Mouse (Mus musculus) T-helper 2 cell (primary cell): ENCODE results near the gene Clrn3.
"Not testable (repeated sequence)": the region's sequence is repeated elsewhere in the genome, so short reads cannot be mapped to it uniquely, and the experiment has no call there.

Experiments used
- in situ Hi-C: fragments of 300-600 bp; cut with MboI, MseI; formaldehyde crosslinking; loops from one replicate; pipeline ENCODE4 v1.15.1; 2025; ENCODE audit warnings: high pct_unique_total_duplicates

The Clrn3 gene

GRCm38 (mm10) chr7:135537341-135537901 is 9.0 kb upstream of the Clrn3 start, which contains the start of gene Ptpre:
TSS of gene Ptpre (plus strand) at chr7:135537481.
- in situ Hi-C loops, result loop anchor here (5.0 kb wide), 1 partner anchor 100 kb away; no protein-coding TSS in a partner anchor

DNA sequence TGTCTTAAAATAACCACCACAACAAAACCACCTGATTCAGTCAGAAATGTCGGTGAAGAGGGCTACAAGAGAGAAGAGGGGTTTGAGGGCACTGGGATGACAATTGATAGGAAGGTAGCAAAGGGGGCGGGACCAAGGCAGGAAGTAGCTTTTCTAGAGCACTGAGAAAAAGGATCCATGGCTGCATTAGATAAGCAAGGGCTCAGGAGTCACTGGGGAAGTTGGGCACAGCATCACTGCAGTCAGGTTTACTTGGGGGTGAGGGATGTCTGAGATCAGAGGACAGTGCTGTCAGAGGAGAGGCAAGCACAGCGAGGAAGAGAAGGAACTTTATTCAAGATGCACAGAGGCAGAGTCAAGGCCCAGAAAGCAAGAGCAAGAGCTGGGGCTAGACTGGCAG is 7.5 kb upstream of the Clrn3 start:
- in situ Hi-C loops, result loop anchor here (5.0 kb wide), 1 partner anchor 101 kb away; no protein-coding TSS in a partner anchor

DNA sequence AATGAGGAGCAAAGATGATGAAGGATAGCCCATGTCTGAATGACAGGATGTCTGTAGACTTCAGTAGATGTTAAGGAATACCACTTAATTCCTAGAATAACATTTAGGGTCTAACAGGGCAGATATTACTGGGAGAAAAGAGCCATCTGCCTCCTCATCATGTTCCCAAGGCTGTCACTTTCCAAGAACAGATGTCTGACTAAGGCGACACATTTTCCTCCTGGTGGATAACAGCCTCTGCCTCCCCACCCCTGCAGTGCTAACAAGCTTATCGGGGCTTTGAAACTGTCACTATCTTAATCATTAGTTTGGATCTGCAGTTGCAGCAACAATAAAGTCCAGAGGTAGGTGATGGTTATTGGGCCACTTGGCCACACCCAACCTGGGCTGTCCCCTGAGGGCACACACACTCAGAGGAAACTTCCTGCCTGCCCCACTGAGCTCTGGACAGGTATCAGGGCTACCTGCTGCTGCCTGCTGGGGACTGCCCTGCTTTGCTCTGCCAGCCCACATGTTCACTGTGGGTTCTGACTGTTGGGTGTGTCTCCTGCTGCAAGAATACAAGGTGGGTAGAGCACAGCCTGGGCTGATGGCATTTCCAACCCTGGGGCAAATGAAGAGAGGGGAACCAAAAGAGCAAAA is 6.2 kb upstream of the Clrn3 start:
- in situ Hi-C loops, result loop anchor here (5.0 kb wide), 1 partner anchor 103 kb away; no protein-coding TSS in a partner anchor

DNA sequence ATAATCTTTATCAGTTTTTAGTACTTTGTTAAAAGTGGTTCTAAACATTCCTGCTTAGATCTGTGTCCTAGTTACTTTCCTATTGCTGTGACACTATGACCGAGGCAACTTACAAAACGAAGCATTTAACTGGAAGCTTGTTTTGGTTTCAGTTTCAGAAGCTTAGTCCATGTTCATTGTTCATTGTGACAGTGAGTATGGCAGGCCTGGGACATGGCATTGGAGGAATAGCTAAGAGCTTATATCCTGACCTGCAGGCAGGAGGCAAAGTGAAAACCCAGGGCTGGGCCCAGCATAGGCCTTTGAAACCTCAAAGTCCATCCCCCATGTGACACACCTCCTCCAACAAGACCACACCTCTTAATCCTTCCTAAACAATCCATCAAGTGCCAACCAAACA is 614 bp upstream of the Clrn3 start:
- in situ Hi-C loops, result no loop called here

- in situ Hi-C loops, result no loop called here
These were observed 1.3 kb downstream of the Clrn3 start for GRCm38 (mm10) chr7:135527169-135527568.

DNA sequence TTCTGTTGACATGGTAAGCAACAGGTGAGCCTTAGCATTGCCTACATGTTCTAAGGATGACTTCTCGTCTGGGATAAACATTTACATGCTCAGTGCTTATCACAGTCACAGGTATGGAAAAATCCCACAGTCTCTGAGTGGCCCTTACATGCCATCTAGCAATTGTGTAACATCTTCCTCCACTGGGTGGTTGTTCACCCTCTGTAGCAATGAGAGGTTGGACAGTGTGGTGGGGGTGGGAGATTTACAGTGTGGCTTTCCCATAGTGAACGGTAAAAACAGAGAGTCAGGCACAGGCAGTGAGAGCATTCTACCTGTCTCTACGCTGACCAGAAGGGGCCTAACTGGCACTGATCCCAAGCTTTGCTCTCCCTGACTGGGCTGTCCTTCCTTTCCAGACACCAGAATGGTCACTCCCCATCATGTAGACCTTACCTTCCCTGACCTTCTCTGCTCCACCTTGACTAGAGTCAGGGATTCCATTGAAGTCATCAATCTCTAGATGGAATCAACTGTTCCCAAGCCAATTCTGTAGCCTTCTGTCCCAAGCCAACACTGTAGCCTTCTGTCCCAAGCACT is 1.8 kb downstream of the Clrn3 start:
- in situ Hi-C loops, result no loop called here

- in situ Hi-C loops, result no loop called here
These were observed 4.0 kb downstream of the Clrn3 start for GRCm38 (mm10) chr7:135524424-135524967.

GRCm38 (mm10) chr7:135523981-135524380 is 4.5 kb downstream of the Clrn3 start:
- in situ Hi-C loops, result no loop called here

DNA sequence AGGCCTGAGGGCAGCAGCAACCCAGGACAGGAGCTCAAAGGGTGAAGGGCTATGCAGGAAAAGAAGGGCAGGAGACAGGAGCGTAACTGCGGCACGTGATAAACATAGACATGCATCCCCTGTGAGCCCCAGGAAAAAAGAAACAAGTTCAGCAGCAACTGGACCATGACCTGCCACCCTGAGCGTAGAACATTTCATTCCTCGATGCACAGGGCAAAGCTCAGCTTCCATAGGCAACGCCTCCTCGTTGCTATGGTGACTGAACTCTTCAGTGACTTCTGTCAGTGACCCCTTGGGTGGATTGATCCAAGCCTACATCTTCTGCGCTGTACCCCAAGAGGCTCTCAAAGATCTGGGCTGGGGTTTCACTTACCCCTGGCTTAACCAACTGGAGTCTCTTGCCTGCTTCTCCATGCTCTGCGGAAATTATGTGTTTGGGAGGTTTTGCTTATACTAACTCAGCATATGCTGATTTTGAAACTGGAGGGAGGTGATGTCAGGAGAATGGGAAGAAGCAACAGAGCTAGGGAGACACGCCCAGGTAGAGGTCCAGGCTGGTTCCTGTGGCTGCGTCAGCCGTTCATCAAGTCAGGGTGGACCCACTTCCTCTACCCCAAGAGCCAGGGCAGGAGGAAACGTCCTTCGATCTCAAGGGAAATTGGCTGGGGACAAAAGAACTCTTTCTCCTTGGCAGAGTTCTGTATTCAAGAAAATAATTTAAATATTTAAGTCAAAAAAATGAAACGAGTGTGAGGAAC is 6.5 kb downstream of the Clrn3 start:
- in situ Hi-C loops, result no loop called here

DNA sequence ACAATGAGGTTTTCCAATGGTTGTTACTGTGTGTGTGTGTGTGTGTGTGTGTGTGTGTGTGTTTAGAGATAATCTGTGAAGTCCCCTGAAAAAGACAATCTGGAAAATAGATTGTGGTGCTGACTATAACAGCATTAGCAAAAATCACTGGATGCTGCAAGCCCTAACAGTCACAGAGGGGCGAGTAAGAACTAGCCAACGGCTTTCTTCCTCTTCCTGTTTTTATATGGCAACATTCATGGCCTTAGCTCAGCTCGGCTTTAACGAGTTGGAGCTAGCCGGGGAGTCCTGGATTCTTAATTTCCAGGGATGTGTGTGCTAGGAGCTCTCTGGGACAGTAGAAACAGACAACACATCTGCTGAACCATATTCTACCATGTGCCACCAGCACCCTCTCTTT is 8.2 kb downstream of the Clrn3 start:
- in situ Hi-C loops, result no loop called here

DNA sequence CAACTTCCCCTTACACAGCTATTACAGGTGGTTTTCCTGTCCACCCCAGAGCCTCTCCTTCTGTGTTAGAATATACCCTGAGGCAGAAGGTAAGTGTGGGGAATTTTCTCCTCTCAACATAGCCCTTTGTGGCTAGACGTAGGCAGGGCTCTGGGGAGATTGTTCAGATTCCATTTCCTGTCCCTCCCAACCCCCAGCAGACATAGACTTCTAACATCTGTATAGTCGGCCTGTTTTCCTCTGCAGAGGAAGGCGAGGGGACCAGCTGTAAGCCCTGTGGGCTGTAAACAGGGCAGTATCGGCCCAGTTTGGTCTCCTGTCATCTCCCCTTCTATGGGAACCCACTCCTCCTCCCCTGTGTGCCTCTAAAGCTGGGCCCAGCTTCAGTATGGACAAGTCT is 11.3 kb downstream of the Clrn3 start:
- in situ Hi-C loops, result no loop called here

DNA sequence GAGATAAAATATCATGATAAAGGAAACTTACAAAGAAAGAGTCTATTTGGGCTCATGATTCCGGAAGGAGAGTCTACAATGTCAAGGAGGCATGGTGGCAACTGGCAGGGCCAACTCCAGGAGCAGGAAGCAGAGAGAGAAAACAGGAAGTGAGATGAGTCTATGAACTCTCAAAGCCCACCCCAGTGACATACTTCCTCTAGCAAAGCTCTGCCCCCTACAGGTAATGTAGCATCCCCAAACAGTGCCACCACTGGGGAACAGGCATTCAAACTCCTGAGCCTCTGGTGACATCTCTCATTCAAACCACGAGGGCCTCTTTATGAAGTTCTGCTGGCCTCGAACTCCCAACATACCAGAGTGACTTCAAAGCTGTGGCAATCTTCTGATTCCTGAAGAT is 16.7 kb downstream of the Clrn3 start:
- in situ Hi-C loops, result no loop called here

DNA sequence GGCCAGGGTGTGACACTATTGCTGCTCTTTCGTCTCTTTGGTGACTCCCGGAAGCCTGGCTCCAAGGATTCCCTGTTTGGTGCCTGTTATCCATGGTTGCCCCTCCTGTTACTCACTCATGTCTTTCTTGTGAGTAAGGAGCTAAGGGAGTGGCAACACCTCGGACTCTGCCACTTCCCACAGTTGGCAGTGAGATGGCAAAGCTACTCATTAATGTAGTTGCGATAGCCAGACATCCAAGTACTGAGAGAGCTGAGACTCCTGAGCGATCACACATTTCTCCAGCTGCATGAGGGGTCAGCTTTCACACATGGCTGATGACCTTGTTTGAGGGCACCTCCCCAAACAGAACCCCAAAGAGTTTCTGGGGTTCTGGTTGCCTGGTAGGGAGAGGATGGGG is 18.0 kb downstream of the Clrn3 start:
- in situ Hi-C loops, result no loop called here

- in situ Hi-C loops, result no loop called here
These were observed 19.2 kb downstream of the Clrn3 start for GRCm38 (mm10) chr7:135509272-135509671.

- in situ Hi-C loops, result no loop called here
These were observed 19.9 kb downstream of the Clrn3 start for GRCm38 (mm10) chr7:135508602-135509001.

- in situ Hi-C loops, result not testable (repeated sequence)
These were observed 21.9 kb downstream of the Clrn3 start for GRCm38 (mm10) chr7:135506506-135506905.

DNA sequence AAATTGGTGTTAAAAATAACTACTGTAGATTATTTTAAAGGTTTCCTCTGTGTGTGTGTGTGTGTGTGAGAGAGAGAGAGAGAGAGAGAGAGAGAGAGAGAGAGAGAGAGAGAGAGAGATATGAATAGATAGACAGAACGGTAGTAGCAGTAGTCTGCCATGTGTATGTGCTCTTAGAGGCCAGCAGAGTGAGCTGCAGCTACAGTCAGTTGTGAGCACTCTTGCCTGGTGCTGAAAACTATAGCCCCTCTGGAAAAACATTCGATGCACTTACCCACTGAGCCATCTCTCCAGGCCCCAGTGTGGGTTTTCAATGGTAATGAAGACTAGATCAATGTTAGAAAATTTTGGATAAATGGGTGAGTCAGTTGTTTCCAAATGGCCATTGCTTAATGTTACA is 29.1 kb downstream of the Clrn3 start:
- in situ Hi-C loops, result no loop called here

GRCm38 (mm10) chr7:135498565-135499186 is 29.8 kb downstream of the Clrn3 start:
- in situ Hi-C loops, result no loop called here

GRCm38 (mm10) chr7:135495303-135495702 is 33.2 kb downstream of the Clrn3 start:
- in situ Hi-C loops, result no loop called here

DNA sequence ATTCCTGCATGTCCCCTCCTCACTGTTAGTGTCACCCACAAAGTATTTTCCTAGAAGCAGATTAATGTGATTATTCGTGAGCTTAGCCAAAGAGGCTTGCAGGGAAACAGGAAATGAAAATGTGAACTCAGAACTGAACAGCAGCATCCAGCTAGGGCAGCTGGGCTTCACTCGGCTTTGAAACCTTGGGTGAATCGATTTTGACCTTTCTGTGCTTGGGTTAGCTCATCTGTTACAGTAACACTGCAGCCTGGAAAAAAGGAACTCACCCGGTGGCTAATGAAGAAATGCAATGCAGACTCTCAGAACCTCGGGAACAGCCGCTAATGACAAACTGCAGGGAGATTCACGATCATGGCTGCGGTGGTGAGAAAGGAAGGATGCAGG is 38.0 kb downstream of the Clrn3 start:
- in situ Hi-C loops, result no loop called here

DNA sequence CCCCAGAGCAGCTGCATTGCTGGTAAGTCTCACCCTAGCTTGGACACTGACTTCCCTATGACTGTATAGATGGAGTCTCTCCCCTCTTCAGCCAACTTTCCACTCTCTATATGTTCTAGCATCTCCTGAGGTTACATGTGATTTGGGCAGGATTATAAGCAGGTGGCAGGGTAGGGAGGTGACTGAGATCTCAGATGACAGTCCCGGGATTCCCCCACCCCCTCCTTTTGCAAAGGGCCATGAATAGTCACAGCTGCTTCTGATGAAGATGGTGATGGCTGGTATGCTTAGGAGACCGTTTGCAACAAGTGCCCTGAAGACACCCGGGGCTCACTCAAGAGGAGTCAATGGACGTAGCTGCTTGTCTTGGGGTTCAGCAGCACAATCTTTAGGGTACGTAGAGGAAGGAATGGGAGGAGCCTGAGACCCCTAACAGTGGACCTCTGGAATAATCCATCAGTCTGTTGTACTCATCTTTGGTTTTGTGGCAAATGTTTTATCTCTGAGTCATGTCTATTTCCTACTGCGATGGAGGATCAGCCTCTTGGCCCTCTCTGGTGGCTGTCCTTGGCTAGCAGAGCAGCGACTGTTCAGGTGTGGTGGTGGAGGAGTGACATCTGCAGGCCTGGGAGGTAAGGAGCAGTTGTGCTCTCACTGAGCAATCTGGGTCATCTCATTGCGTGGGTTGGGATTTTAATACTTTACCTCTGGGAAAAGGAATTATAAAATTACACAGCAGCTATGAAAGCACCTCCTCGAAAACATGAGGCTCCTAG is 38.5 kb downstream of the Clrn3 start:
- in situ Hi-C loops, result loop anchor here (5.0 kb wide), 1 partner anchor 88 kb away; no protein-coding TSS in a partner anchor
